Mouse (Mus musculus): ENCODE results near the gene Ece1. TPM values are rescaled to one million over a fixed set of nuclear protein-coding genes. Genes with fewer than 3 reads are reported as not detected.

The Ece1 gene
- total RNA-seq, 2 experiments from 2014 or later = 105 to 121 TPM

GRCm38 (mm10) chr4:137855741-137856341, 6.2 kb upstream of the Ece1 start:
- DNase-seq = peak; percentile 27 to 45

GRCm38 (mm10) chr4:137857116-137857515, 4.9 kb upstream of the Ece1 start:
- peak in 1 of 2 experiments; percentile 68 for DNase-seq

GRCm38 (mm10) chr4:137858371-137858770, 3.7 kb upstream of the Ece1 start:
- no peak for DNase-seq

- DNase-seq = peak in 1 of 2 experiments; percentile 60
Measured at GRCm38 (mm10) chr4:137861461-137862011, 501 bp upstream of the Ece1 start.

- DNase-seq = no peak
Measured at GRCm38 (mm10) chr4:137862516-137863240, 641 bp downstream of the Ece1 start.

- no peak for DNase-seq
Measured at GRCm38 (mm10) chr4:137864031-137864430, 2.0 kb downstream of the Ece1 start.

- peak; percentile 43 to 61 for DNase-seq
Measured at GRCm38 (mm10) chr4:137864769-137865168, 2.7 kb downstream of the Ece1 start.

- DNase-seq = peak in 1 of 2 experiments; percentile 39
Measured at GRCm38 (mm10) chr4:137865221-137865641, 3.2 kb downstream of the Ece1 start.

GRCm38 (mm10) chr4:137866206-137866863, 4.3 kb downstream of the Ece1 start:
- DNase-seq = peak; percentile 54 to 61

- DNase-seq = no peak
Measured at GRCm38 (mm10) chr4:137867225-137867624, 5.2 kb downstream of the Ece1 start.

GRCm38 (mm10) chr4:137867675-137868257, 5.7 kb downstream of the Ece1 start:
- DNase-seq = peak; percentile 65 to 77

- DNase-seq = no peak
Measured at GRCm38 (mm10) chr4:137869667-137870274, 7.7 kb downstream of the Ece1 start.

- DNase-seq = no peak
Measured at GRCm38 (mm10) chr4:137870979-137871378, 8.9 kb downstream of the Ece1 start.

- DNase-seq = no peak
Measured at GRCm38 (mm10) chr4:137871431-137871830, 9.4 kb downstream of the Ece1 start.

GRCm38 (mm10) chr4:137874337-137874736, 12.3 kb downstream of the Ece1 start:
- no peak for DNase-seq

- no peak for DNase-seq
Measured at GRCm38 (mm10) chr4:137874826-137875225, 12.8 kb downstream of the Ece1 start.

- DNase-seq = no peak
Measured at GRCm38 (mm10) chr4:137875466-137876092, 13.5 kb downstream of the Ece1 start.

GRCm38 (mm10) chr4:137876834-137877233, 14.8 kb downstream of the Ece1 start:
- DNase-seq = no peak

- no peak for DNase-seq
Measured at GRCm38 (mm10) chr4:137877432-137877881, 15.4 kb downstream of the Ece1 start.

- DNase-seq = no peak
Measured at GRCm38 (mm10) chr4:137879383-137880156, 17.5 kb downstream of the Ece1 start.

GRCm38 (mm10) chr4:137881445-137881844, 19.4 kb downstream of the Ece1 start:
- no peak for DNase-seq

Data from heart, adult 18-20 months (tissue).